Mouse (Mus musculus): Measurements from ENCODE around the gene Jazf1.

GRCm38 (mm10) chr6:52955304-52955703 is 113.1 kb downstream of the Jazf1 start:
- TF ChIP-seq CTCF (conservative IDR thresholded peaks at IDR 0.05 in 1 of 2, IDR thresholded peaks at IDR 0.05 in 1 of 2; ENCODE audit: low read depth in 2 of 2, low read length in 2 of 2) (no peak), USF2 (conservative IDR thresholded peaks at IDR 0.05; ENCODE audit: low read depth, low read length) (no peak), BHLHE40 (IDR thresholded peaks at IDR 0.05; ENCODE audit: low read depth, low read length) (no peak), ZC3H11A (IDR thresholded peaks at IDR 0.05; ENCODE audit: low read depth, low read length) (no peak), USF1 (IDR thresholded peaks at IDR 0.05; ENCODE audit: low read depth, low read length) (no peak), E2F4 (IDR thresholded peaks at IDR 0.05; ENCODE audit: insufficient replicate concordance, low read depth, low read length) (no peak), CHD1 (IDR thresholded peaks at IDR 0.05; ENCODE audit: low read depth, low read length) (no peak), MXI1 (IDR thresholded peaks at IDR 0.05; ENCODE audit: low read depth, low read length) (no peak), TBP (conservative IDR thresholded peaks at IDR 0.05; ENCODE audit: low read depth, low read length) (no peak)
